Mouse (Mus musculus): ENCODE results near the gene Slc5a10. TPM values are rescaled to one million over a fixed set of nuclear protein-coding genes. Genes with fewer than 3 reads are reported as not detected.
A peak's percentile ranks its signal among the peaks of the same experiment; 100 is the strongest.

Gene Slc5a10
- total and polyA plus RNA-seq, 3 experiments = not detected

DNA sequence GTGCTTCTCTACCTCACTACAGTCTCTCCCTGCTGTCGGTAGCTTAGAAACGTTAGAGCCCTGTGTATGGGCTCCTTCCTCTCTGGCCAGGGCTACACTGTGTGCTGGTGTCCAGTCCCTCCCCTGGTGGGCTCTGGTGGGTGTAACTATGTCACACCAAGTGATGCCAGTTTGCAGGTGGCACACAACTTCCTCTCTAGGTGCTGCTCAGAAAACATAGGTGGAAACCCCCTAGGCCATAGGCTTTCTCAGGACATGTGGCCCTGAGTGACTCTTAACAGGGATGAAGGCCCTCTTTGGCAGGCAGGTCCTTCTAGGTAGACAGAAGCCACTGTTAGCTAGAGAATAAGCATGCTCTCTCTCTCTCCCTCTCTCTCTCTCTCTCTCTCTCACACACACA is 63.2 kb downstream of the Slc5a10 start:
- peaks cover 13% of the 10 kb centered on the region for H3K4me1 ChIP-seq (ENCODE audit: insufficient read depth, low read depth, low read length)
- peaks cover 25% of the 10 kb centered on the region for H3K36me3 ChIP-seq (replicated peaks)
- DNase-seq (ENCODE audit: low spot score) (no peak), ATAC-seq (ENCODE audit: extremely low read depth, insufficient number of reproducible peaks, low FRiP score, poor library complexity, severe bottlenecking) (no peak)
- peaks cover 18% of the 10 kb centered on the region for H3K27me3 ChIP-seq (ENCODE audit: insufficient read depth, low read length)
- TF ChIP-seq CTCF (IDR thresholded peaks at IDR 0.05; ENCODE audit: low read depth, low read length) = no peak
- no peak for TF ChIP-seq POLR2AphosphoS5 (IDR thresholded peaks at IDR 0.05; ENCODE audit: insufficient replicate concordance, low read depth, low read length)
- no peak for TF ChIP-seq GATA2 (IDR thresholded peaks at IDR 0.05; ENCODE audit: borderline replicate concordance, low read depth, low read length)
- no peak for TF ChIP-seq TAL1 (conservative IDR thresholded peaks at IDR 0.05; ENCODE audit: low read depth, low read length)
- no peak for TF ChIP-seq GATA1 (IDR thresholded peaks at IDR 0.05; ENCODE audit: borderline replicate concordance, low read length)
- H3K9me3 ChIP-seq (replicated peaks) = no peaks in the 10 kb centered on the region
- H3K4me3 ChIP-seq (ENCODE audit: low read depth, low read length) = no peak overlapping the region

DNA sequence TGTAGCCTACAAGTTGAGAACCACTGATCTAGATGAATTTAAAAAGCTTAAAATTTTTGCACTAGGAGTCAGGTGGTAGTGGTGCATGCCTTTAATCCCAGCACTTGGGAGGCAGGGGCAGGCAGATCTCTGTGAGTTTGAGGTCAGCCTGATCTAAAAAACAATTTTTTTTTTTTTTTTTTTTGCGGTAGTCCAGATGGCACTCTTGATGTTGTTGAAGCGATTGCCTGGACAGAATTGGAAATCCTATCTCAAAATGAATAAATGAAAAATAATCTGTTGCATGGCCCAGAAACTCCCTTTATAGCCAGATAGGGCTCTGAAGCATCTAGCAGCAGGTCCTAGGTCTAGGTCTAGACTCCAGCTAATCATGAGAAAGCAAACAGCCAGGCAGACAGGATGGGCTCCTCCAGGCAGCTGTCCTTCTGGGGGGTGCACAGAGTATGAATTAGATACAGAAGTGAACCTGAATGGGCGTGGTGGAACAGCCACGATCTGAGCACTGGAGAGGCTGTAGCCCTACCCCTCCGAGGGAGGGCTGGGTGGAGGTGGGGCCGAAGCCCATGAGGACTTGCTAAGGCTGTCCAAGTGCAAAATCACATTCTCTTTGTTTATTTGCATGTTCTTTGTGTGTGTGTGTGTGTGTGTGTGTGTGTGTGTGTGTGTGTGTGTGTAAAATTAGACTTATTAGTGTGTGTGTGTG is 64.3 kb downstream of the Slc5a10 start:
- no peak for DNase-seq (ENCODE audit: low spot score)
- H3K4me1 ChIP-seq (ENCODE audit: insufficient read depth, low read depth, low read length) = peaks cover 16% of the 10 kb centered on the region
- ATAC-seq (ENCODE audit: extremely low read depth, insufficient number of reproducible peaks, low FRiP score, poor library complexity, severe bottlenecking) = no peak
- H3K9me3 ChIP-seq (replicated peaks) = no peaks in the 10 kb centered on the region
- H3K36me3 ChIP-seq (replicated peaks) = peaks cover 17% of the 10 kb centered on the region
- peaks cover 17% of the 10 kb centered on the region for H3K27me3 ChIP-seq (ENCODE audit: insufficient read depth, low read length)
- H3K4me3 ChIP-seq (ENCODE audit: low read depth, low read length) = no peak overlapping the region
- TF ChIP-seq POLR2AphosphoS5 (IDR thresholded peaks at IDR 0.05; ENCODE audit: insufficient replicate concordance, low read depth, low read length) (no peak), GATA1 (IDR thresholded peaks at IDR 0.05; ENCODE audit: borderline replicate concordance, low read length) (no peak), TAL1 (conservative IDR thresholded peaks at IDR 0.05; ENCODE audit: low read depth, low read length) (no peak), CTCF (IDR thresholded peaks at IDR 0.05; ENCODE audit: low read depth, low read length) (no peak), GATA2 (IDR thresholded peaks at IDR 0.05; ENCODE audit: borderline replicate concordance, low read depth, low read length) (no peak)

DNA sequence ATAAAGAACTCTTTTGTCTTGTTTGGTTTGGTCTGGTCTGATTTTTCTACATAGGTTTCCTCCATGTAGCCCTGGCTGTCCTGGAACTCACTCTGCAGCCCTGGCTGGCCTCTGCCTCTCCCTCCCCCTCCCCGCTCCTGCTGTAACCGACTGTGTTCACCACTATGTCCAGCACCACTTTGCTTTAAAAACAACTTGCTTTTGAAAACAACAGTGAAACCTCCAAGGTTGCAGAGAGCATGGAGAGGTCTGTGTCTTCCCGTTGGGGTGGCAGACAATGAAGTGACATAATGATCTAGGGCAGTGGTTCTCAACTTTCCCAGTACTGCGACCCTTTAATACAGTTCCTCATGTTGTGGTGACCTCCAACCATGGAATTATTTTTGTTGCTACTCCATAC is 65.0 kb downstream of the Slc5a10 start:
- peaks cover 14% of the 10 kb centered on the region for H3K36me3 ChIP-seq (replicated peaks)
- H3K4me3 ChIP-seq (ENCODE audit: low read depth, low read length) = no peak overlapping the region
- no peak for DNase-seq (ENCODE audit: low spot score)
- no peak for TF ChIP-seq CTCF (IDR thresholded peaks at IDR 0.05; ENCODE audit: low read depth, low read length)
- no peak for ATAC-seq (ENCODE audit: extremely low read depth, insufficient number of reproducible peaks, low FRiP score, poor library complexity, severe bottlenecking)
- H3K4me1 ChIP-seq (ENCODE audit: insufficient read depth, low read depth, low read length) = peaks cover 16% of the 10 kb centered on the region
- peaks cover 14% of the 10 kb centered on the region for H3K27me3 ChIP-seq (ENCODE audit: insufficient read depth, low read length)
- H3K9me3 ChIP-seq (replicated peaks) = no peaks in the 10 kb centered on the region

DNA sequence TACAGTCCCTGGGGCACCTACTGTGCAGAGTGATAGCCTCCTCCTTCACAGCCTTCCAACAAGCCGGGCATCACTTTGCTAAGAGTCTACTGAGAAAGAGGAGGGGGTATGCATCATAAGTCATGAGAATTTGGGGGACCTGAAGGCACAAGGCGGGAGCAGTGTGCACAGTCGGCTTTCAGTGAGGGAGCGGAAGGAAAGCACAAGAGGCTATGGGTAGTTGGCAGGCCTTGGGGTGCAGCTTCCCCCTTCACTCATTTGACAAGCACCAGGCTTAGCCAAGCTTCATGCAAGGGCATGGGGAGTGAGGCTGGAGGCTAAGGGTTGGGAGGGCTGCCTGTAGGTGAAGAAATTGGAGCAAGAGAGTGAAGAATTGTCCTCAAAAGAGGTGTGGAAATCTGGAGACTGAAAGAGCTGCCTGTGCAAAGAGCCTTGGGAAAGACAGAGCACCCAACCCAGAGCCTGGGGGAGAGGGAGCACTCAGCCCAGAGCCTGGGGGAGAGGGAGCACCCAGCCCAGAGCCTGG is 65.8 kb downstream of the Slc5a10 start:
- Histone ChIP-seq H3K27me3 (ENCODE audit: insufficient read depth, low read length) (peaks cover 7% of the 10 kb centered on the region), H3K36me3 (replicated peaks) (peaks cover 7% of the 10 kb centered on the region), H3K9me3 (replicated peaks) (no peaks in the 10 kb centered on the region), H3K4me3 (ENCODE audit: low read depth, low read length) (no peak overlapping the region; the same call in 1 of the 2 replicates), H3K4me1 (ENCODE audit: insufficient read depth, low read depth, low read length) (peaks cover 16% of the 10 kb centered on the region)
- TF ChIP-seq GATA2 (IDR thresholded peaks at IDR 0.05; ENCODE audit: borderline replicate concordance, low read depth, low read length) = no peak
- TF ChIP-seq CTCF (IDR thresholded peaks at IDR 0.05; ENCODE audit: low read depth, low read length) = no peak
- no peak for TF ChIP-seq GATA1 (IDR thresholded peaks at IDR 0.05; ENCODE audit: borderline replicate concordance, low read length)
- TF ChIP-seq POLR2AphosphoS5 (IDR thresholded peaks at IDR 0.05; ENCODE audit: insufficient replicate concordance, low read depth, low read length) = no peak
- no peak for TF ChIP-seq TAL1 (conservative IDR thresholded peaks at IDR 0.05; ENCODE audit: low read depth, low read length)
- DNase-seq (ENCODE audit: low spot score) (no peak), ATAC-seq (ENCODE audit: extremely low read depth, insufficient number of reproducible peaks, low FRiP score, poor library complexity, severe bottlenecking) (no peak)

DNA sequence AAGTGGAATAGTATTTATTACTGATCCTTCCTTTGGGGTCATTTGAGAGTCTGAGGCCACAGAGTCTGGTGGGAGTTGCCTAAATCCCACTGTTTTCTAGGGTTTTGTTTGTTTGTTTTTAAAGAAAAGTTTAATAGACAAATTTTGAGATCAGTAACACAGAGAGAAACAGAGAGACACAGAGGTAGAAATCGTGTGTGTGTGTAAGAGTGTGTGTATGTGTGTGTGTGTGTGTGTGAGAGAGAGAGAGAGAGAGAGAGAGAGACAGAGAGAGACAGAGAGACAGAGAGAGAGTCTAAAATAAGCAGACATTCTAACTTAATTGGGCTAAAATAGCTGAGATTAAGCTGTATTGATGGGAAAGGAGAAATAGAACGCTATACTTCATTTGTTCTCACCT is 67.1 kb downstream of the Slc5a10 start:
- no peaks in the 10 kb centered on the region for H3K9me3 ChIP-seq (replicated peaks)
- peaks cover 16% of the 10 kb centered on the region for H3K4me1 ChIP-seq (ENCODE audit: insufficient read depth, low read depth, low read length)
- H3K4me3 ChIP-seq (ENCODE audit: low read depth, low read length) = peak overlapping the region; percentile 68
- DNase-seq (ENCODE audit: low spot score) = no peak
- H3K27me3 ChIP-seq (ENCODE audit: insufficient read depth, low read length) = peaks cover 16% of the 10 kb centered on the region
- no peak for ATAC-seq (ENCODE audit: extremely low read depth, insufficient number of reproducible peaks, low FRiP score, poor library complexity, severe bottlenecking)
- TF ChIP-seq CTCF (IDR thresholded peaks at IDR 0.05; ENCODE audit: low read depth, low read length) (no peak), GATA1 (IDR thresholded peaks at IDR 0.05; ENCODE audit: borderline replicate concordance, low read length) (no peak), GATA2 (IDR thresholded peaks at IDR 0.05; ENCODE audit: borderline replicate concordance, low read depth, low read length) (no peak), POLR2AphosphoS5 (IDR thresholded peaks at IDR 0.05; ENCODE audit: insufficient replicate concordance, low read depth, low read length) (no peak), TAL1 (conservative IDR thresholded peaks at IDR 0.05; ENCODE audit: low read depth, low read length) (no peak)
- peaks cover 3% of the 10 kb centered on the region for H3K36me3 ChIP-seq (replicated peaks)

DNA sequence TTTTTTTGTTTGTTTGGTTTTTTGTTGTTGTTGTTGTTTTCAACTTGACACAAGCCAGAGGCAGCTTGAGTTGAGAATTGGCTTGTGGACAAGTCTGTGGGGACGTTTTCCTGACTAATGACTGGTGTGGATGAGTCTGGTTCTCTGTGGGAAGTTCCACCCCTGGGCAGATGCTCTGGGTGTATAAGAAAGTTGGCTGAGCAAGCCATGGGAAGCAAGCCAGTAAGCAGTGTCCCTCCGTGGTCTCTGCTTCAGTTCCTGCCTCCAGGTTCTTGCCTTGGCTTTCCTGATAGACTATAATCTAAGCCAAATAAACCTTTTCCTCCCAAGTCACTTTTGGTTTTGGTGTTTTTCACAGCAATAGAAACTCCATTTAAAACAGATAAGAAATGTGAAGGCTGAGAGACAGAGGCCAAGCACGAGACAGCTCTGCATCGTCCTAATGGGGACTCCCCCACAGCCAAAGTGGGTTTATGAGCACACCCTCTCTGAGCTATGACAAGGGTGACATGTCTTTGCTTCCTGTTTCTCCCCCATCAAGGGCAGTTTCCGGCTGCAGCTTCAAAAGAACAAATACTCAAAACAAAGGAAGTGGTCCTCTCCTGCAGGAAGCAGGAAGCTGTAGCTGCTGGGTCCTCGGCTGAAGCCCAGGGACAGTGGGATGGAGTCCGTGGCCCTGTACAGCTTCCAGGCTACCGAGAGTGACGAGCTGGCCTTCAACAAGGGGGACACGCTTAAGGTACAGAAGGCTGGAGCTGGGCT is 67.8 kb downstream of the Slc5a10 start, which contains the start of gene Grap:
TSS of gene Grap (plus strand) at position 580 of the 762 bp plus-strand sequence.
- ATAC-seq (ENCODE audit: extremely low read depth, insufficient number of reproducible peaks, low FRiP score, poor library complexity, severe bottlenecking) (peak; percentile 40; the same call in 1 of the 2 replicates), DNase-seq (ENCODE audit: low spot score) (peak; percentile 37)
- Histone ChIP-seq H3K27me3 (ENCODE audit: insufficient read depth, low read length) (peaks cover 20% of the 10 kb centered on the region), H3K4me1 (ENCODE audit: insufficient read depth, low read depth, low read length) (peaks cover 16% of the 10 kb centered on the region), H3K4me3 (ENCODE audit: low read depth, low read length) (peak within 1 kb of the TSS; percentile 68), H3K9me3 (replicated peaks) (no peaks in the 10 kb centered on the region), H3K36me3 (replicated peaks) (no peaks in the 10 kb centered on the region)
- TF ChIP-seq TAL1 (conservative IDR thresholded peaks at IDR 0.05; ENCODE audit: low read depth, low read length) = no peak
- no peak for TF ChIP-seq GATA1 (IDR thresholded peaks at IDR 0.05; ENCODE audit: borderline replicate concordance, low read length)
- no peak for TF ChIP-seq GATA2 (IDR thresholded peaks at IDR 0.05; ENCODE audit: borderline replicate concordance, low read depth, low read length)
- TF ChIP-seq POLR2AphosphoS5 (IDR thresholded peaks at IDR 0.05; ENCODE audit: insufficient replicate concordance, low read depth, low read length) = no peak
- no peak for TF ChIP-seq CTCF (IDR thresholded peaks at IDR 0.05; ENCODE audit: low read depth, low read length)

All from G1E (cell line).